Mouse (Mus musculus) lung, adult 2 months (tissue): ENCODE results near the gene Nop14. TPM values are rescaled to one million over a fixed set of nuclear protein-coding genes. Genes with fewer than 3 reads are reported as not detected.
"Not testable (repeated sequence)": the region's sequence is repeated elsewhere in the genome, so short reads cannot be mapped to it uniquely, and the experiment has no call there.

Experiments
- DNase-seq: peaks from one replicate; pipeline ENCODE4 v3.0.0; 2022
- H3K4me1 ChIP-seq: fragments of 200-500 bp; 2 replicates; pipeline ENCODE4 v1.6.1; 2011; ENCODE audit warnings: low read length; ENCODE audit not compliant: control insufficient read depth, insufficient read depth
- H3K4me3 ChIP-seq: fragments of 200-500 bp; replicated peaks from 2 replicates; pipeline ENCODE3; 2011; ENCODE audit warnings: low read depth, mild to moderate bottlenecking, control low read depth, low read length; ENCODE audit errors: extremely low read depth
- CTCF ChIP-seq: fragments of 200-500 bp; IDR thresholded peaks from 2 replicates; pipeline ENCODE4 v1.5.1; 2011; ENCODE audit warnings: mild to moderate bottlenecking, low read length, control low read depth; ENCODE audit not compliant: insufficient read depth
- POLR2A ChIP-seq: fragments of 200-500 bp; IDR thresholded peaks from 2 replicates; pipeline ENCODE4 v1.6.1; 2011; ENCODE audit warnings: low read depth, mild to moderate bottlenecking, control low read depth, low read length, borderline replicate concordance; ENCODE audit errors: extremely low read depth
- WGBS: fragments of 180-500 bp; shearing (Covaris S2); methylation state at CpG from one replicate; pipeline ENCODE4 v1.1.7; 2018; 5-methylcytosine and 5-hydroxymethylcytosine counted together
- polyA plus RNA-seq: library from polyadenylated mRNA; depleted of rRNA; stranded (reverse); fragments of >200 nt; gene quantifications from 2 replicates; pipeline ENCODE4 v1.2.3, GENCODE M21; 2012

The Nop14 gene
- polyA plus RNA-seq, 1 experiment: 13.5 TPM

DNA sequence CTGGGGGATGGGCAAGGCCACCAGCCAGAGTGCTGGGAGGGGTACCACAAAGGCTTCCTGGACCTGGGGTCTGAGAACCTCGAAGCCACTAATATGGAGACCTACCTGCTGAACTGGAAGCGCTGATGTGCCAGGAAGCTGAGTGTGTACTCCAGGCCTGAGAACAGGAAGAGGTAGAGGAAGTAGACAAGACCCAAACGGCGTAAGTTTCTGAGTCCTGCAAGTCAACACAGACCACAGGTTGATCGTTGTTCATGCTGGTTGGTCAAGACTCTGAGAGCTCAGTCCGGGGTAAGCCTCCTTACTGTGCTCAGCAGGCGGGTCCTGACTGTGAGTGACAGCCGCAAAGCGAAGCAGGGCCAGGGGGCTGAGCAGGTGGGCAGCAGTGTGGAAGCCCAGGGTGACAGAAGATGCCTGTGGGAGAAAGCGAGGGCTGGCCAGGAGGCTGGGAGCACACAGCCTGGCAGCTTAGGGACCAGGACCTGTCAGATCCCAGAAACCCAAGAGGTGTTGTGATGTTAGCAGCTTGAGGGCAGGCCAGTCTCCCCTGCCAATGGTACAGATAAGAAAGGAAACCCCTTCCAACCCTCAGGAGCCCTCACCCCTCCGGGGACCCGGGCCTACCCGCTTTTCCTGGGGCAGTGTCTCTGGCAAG, 25.1 kb downstream of the Nop14 start:
- no peak for DNase-seq
- Histone ChIP-seq H3K4me1 (0 out of 2 replicates have a peak, but pooled peaks cover 3% of the 10 kb centered on the region), H3K4me3 (no peak overlapping the region)
- 70% methylated on average over 13 of the region's 13 CpGs for WGBS
- TF ChIP-seq POLR2A (no peak), CTCF (no peak)

GRCm38 (mm10) chr5:34633641-34634040, 26.3 kb downstream of the Nop14 start:
- WGBS: 52% methylated on average over 4 of the region's 4 CpGs
- TF ChIP-seq CTCF: no peak
- TF ChIP-seq POLR2A: no peak
- no peak for DNase-seq
- Histone ChIP-seq H3K4me1 (0 out of 2 replicates have a peak, but pooled peaks cover 3% of the 10 kb centered on the region), H3K4me3 (no peak overlapping the region)

DNA sequence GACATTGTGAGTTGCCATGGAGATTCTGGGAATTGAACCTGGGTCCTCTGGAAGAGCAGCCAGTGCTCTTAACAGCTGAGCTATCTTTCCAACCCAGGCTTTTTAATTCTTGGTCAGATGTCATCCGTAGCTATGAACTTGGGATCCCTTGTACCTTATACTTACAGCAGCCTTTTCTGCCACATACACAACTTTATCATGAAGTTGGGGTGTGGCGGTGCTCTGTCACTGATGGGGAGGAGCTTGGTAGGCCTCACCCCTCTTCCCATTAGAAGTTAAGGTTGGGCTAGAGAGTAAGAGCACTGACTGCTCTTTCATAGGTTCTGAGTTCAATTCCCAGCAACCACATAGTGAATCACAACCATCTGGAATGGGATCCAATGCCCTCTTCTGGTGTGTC, 27.0 kb downstream of the Nop14 start:
- WGBS: 97% methylated on average over 2 of the region's 2 CpGs
- TF ChIP-seq CTCF (no peak), POLR2A (no peak)
- Histone ChIP-seq H3K4me1 (0 out of 2 replicates have a peak, but pooled peaks cover 3% of the 10 kb centered on the region), H3K4me3 (no peak overlapping the region)
- DNase-seq: no peak

- TF ChIP-seq CTCF (no peak), POLR2A (no peak)
- Histone ChIP-seq H3K4me1 (no peaks in the 10 kb centered on the region), H3K4me3 (no peak overlapping the region)
- WGBS: 82% methylated on average over 4 of the region's 4 CpGs
- DNase-seq: no peak
Observed at GRCm38 (mm10) chr5:34609966-34610365, 50.0 kb downstream of the Nop14 start.

DNA sequence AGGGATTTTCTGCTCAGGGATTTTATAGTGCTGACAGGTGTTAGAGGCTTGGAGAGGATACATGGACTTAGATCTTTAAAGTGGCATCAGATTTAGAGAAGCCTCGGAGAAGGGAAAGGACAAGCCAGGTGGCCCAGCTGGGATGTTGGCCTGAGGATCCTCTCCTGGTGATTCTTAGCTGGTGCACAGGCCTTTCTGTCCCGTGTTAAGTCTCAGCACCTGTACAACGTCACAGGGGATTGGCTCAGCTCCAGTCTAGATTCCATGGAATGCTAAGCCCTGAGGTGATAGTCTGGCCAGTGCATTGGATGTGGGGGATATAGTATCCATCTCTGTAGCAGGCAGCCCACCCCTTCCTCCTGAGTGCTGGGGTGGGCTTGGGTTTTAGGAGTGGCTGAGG, 51.7 kb downstream of the Nop14 start:
- no peak for DNase-seq
- 54% methylated on average over 3 of the region's 3 CpGs for WGBS
- Histone ChIP-seq H3K4me3 (no peak overlapping the region), H3K4me1 (no peaks in the 10 kb centered on the region)
- TF ChIP-seq POLR2A (no peak), CTCF (no peak)

GRCm38 (mm10) chr5:34607100-34607880, 52.7 kb downstream of the Nop14 start:
- no peak for DNase-seq
- 72% methylated on average over 8 of the region's 8 CpGs for WGBS
- H3K4me1 ChIP-seq: no peaks in the 10 kb centered on the region; the same call in 1 of the 2 replicates
- TF ChIP-seq CTCF: peak; percentile 7; the same call in 1 of the 2 replicates
- TF ChIP-seq POLR2A: no peak
- H3K4me3 ChIP-seq: no peak overlapping the region

DNA sequence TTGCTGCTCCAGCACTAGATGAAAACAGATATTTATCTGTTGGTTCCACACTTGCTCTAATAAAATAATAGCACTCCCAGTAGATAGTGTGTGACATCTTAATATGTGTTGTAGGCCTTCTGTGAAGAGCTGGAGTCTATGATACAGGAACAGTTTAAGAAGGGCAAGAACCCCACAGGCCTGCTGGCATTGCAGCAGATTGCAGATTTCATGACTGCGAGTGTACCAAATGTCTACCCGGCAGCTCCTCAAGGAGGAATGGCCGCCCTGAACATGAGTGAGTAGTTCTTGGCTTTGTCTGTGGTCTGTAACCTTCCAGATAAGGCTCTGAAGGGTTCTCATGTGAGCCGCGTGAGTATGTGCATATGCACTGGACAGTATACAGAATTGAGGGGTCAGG, 55.4 kb downstream of the Nop14 start:
- DNase-seq: no peak
- Histone ChIP-seq H3K4me3 (no peak overlapping the region), H3K4me1 (no peaks in the 10 kb centered on the region; the same call in 1 of the 2 replicates)
- 89% methylated on average over 5 of the region's 5 CpGs for WGBS
- TF ChIP-seq POLR2A (no peak), CTCF (no peak)

DNA sequence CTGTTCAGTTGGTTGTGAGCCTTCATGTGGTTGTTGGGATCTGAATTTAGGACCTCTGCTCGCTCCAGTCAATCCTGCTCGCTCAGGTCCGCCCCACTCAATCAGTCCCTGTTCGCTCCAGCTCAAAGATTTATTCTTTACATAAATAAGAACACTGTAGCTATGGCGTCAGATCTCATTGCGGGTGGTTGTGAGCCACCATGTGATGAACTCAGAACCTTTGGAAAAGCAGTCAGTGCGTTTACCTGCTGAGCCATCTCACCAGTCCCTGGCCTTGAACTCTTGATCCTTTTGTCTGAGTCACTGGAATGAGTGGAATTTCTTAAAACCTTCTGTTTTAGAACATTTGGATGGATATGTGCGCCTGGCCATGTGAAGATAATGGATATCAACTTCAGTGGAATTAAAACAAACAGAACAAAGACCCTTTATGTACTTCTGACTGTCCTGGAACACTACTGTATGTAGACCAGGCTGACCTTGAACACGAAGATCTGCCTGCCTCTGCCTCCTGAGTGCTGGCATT, 66.7 kb downstream of the Nop14 start:
- 94% methylated on average over 9 of the region's 9 CpGs for WGBS
- TF ChIP-seq POLR2A (no peak), CTCF (no peak)
- H3K4me1 ChIP-seq: no peaks in the 10 kb centered on the region; the same call in 1 of the 2 replicates
- no peak overlapping the region for H3K4me3 ChIP-seq
- no peak for DNase-seq

GRCm38 (mm10) chr5:34592666-34593065, 67.3 kb downstream of the Nop14 start:
- TF ChIP-seq POLR2A: no peak
- TF ChIP-seq CTCF: no peak
- Histone ChIP-seq H3K4me1 (no peaks in the 10 kb centered on the region; the same call in 1 of the 2 replicates), H3K4me3 (no peak overlapping the region)
- WGBS: 91% methylated on average over 6 of the region's 6 CpGs
- no peak for DNase-seq

DNA sequence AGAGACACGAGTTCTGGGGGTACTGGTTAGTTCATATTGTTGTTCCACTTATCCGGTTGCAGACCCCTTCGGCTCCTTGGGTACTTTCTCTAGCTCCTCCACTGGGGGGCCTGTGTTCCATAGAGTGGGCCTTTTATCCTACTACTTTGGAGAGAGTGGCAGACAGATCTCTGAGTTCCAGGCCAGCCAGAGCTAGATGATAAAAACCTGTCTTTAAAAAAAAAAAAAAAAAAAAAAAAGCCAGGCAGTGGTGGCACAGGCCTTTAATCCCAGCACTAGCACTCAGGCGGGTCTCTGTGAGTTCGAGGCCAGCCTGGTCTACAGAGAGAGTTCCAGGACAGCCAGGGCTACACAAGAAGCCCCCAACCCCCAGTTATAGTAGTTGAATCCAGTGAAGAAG, 67.7 kb downstream of the Nop14 start:
- WGBS: 91% methylated on average over 5 of the region's 5 CpGs
- H3K4me3 ChIP-seq, DNase-seq, H3K4me1 ChIP-seq: not testable (repeated sequence)
